Mouse (Mus musculus) lung, adult 2 months (tissue): ENCODE measurements around the gene Ngf.

Experiments
- CTCF ChIP-seq: fragments of 200-500 bp; IDR thresholded peaks from 2 replicates; pipeline ENCODE4 v1.5.1; 2011; ENCODE audit warnings: mild to moderate bottlenecking, low read length, control low read depth; ENCODE audit not compliant: insufficient read depth
- POLR2A ChIP-seq: fragments of 200-500 bp; IDR thresholded peaks from 2 replicates; pipeline ENCODE4 v1.6.1; 2011; ENCODE audit warnings: low read depth, mild to moderate bottlenecking, control low read depth, low read length, borderline replicate concordance; ENCODE audit errors: extremely low read depth

GRCm38 (mm10) chr3:102467121-102467520, 2.6 kb upstream of the Ngf start:
- TF ChIP-seq CTCF, result no peak
- no peak for TF ChIP-seq POLR2A
